Mouse (Mus musculus) neural tube, embryonic 12.5 days (tissue): Measurements from ENCODE around the gene Sox6. TPM values are rescaled to one million over a fixed set of nuclear protein-coding genes. Genes with fewer than 3 reads are reported as not detected.

Experiments used
- ATAC-seq: fragments of 200-750 bp; cut with Nextera tagmentation; 2 replicates; pipeline ENCODE4 v1.8.0; 2017; ENCODE audit warnings: low read depth, mild to moderate bottlenecking, moderate TSS enrichment, moderate library complexity; ENCODE audit not compliant: low FRiP score
- H3K27ac ChIP-seq: fragments of 300-500 bp; sonication (generic); 2 replicates; pipeline ENCODE4 v1.5.1; 2016
- H3K27me3 ChIP-seq: fragments of 300-500 bp; sonication (generic); replicated peaks from 2 replicates; pipeline ENCODE4 v1.6.1; 2016; ENCODE audit warnings: mild to moderate bottlenecking
- H3K36me3 ChIP-seq: fragments of 300-500 bp; sonication (generic); 2 replicates; pipeline ENCODE4 v1.6.1; 2016; ENCODE audit warnings: mild to moderate bottlenecking
- H3K4me1 ChIP-seq: fragments of 300-500 bp; sonication (generic); 2 replicates; pipeline ENCODE4 v1.6.1; 2016
- H3K4me2 ChIP-seq: fragments of 300-500 bp; sonication (generic); replicated peaks from 2 replicates; pipeline ENCODE4 v1.6.1; 2016; ENCODE audit warnings: mild to moderate bottlenecking
- H3K4me3 ChIP-seq: fragments of 300-500 bp; sonication (generic); 2 replicates; pipeline ENCODE4 v1.5.1; 2016
- H3K9ac ChIP-seq: fragments of 300-500 bp; sonication (generic); 2 replicates; pipeline ENCODE4 v1.6.1; 2016; ENCODE audit warnings: mild to moderate bottlenecking
- H3K9me3 ChIP-seq: fragments of 300-500 bp; sonication (generic); 2 replicates; pipeline ENCODE4 v1.6.1; 2016; ENCODE audit warnings: mild to moderate bottlenecking
- WGBS: fragments of 180-500 bp; shearing (Covaris S2); methylation state at CpG from one replicate; pipeline ENCODE4 v1.1.7; 2016; 5-methylcytosine and 5-hydroxymethylcytosine counted together
- polyA plus RNA-seq: library from polyadenylated mRNA; unstranded; fragments of >200 nt; fragmentation: Nextera tagmentation; extraction: Ambion mirVana; gene quantifications from 2 replicates; pipeline ENCODE4 v1.2.1, GENCODE M21; 2016

Sox6 gene
- polyA plus RNA-seq, 1 experiment from 2014 or later = 74.2 TPM

GRCm38 (mm10) chr7:115844431-115844830 is 194.2 kb downstream of the Sox6 start:
- WGBS = 94% methylated on average over 6 of the region's 6 CpGs
- Histone ChIP-seq H3K27me3 (no peaks in the 10 kb centered on the region), H3K4me3 (no peak overlapping the region), H3K36me3 (no peaks in the 10 kb centered on the region), H3K4me1 (no peaks in the 10 kb centered on the region), H3K4me2 (no peak overlapping the region), H3K9ac (no peak overlapping the region), H3K27ac (no peak overlapping the region), H3K9me3 (no peaks in the 10 kb centered on the region)
- ATAC-seq = no peak

DNA sequence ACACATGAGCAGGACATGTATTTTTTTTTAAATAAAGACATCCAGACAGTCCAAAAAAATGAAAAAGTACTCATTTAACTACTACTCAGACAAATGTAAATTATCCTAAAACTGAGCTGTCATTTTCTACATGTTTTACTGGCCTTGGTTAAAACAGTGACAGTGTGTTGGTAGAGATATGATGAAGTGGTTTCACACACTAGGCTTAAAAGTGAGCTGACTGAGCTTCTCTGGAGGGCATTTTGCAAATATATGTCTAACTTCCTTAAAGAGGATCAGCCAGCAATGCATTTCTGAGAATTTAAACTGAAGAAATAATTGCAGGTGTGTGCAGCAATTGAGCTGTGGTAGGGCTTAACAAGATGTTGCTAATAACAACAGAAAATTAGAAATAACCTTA is 196.3 kb downstream of the Sox6 start:
- Histone ChIP-seq H3K9ac (no peak overlapping the region), H3K9me3 (no peaks in the 10 kb centered on the region), H3K27ac (no peak overlapping the region), H3K4me1 (no peaks in the 10 kb centered on the region), H3K4me2 (no peak overlapping the region), H3K4me3 (no peak overlapping the region), H3K27me3 (no peaks in the 10 kb centered on the region), H3K36me3 (no peaks in the 10 kb centered on the region)
- ATAC-seq = no peak

DNA sequence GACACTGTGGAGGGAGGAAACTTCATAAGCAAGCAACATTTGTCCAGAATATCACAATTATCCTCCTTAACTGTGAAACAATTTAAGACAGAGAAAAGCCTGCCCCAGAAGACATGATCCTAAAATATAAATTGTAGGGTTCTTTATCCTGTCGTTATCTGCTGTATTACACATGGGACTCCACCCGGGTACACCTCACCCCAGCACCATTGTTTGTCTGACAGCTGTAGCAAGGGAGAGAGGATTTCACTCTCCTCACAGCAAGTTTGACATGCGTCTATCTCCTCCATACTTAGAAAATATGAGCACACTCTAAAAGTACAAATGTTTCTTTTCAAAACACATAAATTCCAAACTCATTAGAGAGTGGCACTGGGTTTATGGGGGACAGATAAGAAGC is 198.0 kb downstream of the Sox6 start:
- H3K27ac ChIP-seq = no peak overlapping the region
- H3K36me3 ChIP-seq = no peaks in the 10 kb centered on the region
- no peak overlapping the region for H3K9ac ChIP-seq
- H3K4me1 ChIP-seq = no peaks in the 10 kb centered on the region
- H3K4me3 ChIP-seq = no peak overlapping the region
- WGBS = 70% methylated on average over 3 of the region's 3 CpGs
- no peak for ATAC-seq
- H3K27me3 ChIP-seq = no peaks in the 10 kb centered on the region
- H3K4me2 ChIP-seq = no peak overlapping the region
- no peaks in the 10 kb centered on the region for H3K9me3 ChIP-seq

- H3K27ac ChIP-seq = no peak overlapping the region
- no peaks in the 10 kb centered on the region for H3K9me3 ChIP-seq
- no peak overlapping the region for H3K9ac ChIP-seq
- H3K27me3 ChIP-seq = no peaks in the 10 kb centered on the region
- no peak for ATAC-seq
- no peaks in the 10 kb centered on the region for H3K36me3 ChIP-seq
- WGBS = 80% methylated on average over 3 of the region's 3 CpGs
- H3K4me3 ChIP-seq = no peak overlapping the region
- no peak overlapping the region for H3K4me2 ChIP-seq
- H3K4me1 ChIP-seq = peaks cover 13% of the 10 kb centered on the region
These were observed 203.6 kb downstream of the Sox6 start for GRCm38 (mm10) chr7:115835005-115835404.

DNA sequence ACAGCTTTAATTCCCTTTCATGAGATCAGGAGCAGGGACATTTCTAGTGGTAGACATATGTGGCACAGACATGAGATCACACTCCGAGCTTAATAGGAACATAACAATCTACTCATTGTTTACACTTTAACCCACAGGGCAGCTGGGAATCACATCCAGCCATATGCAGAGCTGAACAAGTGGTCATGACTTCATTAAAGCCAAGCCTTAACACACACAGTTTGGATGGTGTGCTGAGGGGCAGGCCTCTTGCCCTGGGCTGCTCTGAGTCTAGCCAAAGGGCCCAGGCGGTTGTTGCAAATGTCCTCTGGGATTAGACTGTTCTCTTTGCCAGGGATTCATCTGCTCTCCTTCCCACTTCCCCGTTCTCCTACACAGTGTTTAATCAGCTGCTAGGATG is 204.9 kb downstream of the Sox6 start:
- Histone ChIP-seq H3K4me3 (no peak overlapping the region), H3K36me3 (no peaks in the 10 kb centered on the region), H3K9ac (no peak overlapping the region), H3K4me1 (peaks cover 17% of the 10 kb centered on the region), H3K27me3 (no peaks in the 10 kb centered on the region), H3K9me3 (no peaks in the 10 kb centered on the region), H3K27ac (no peak overlapping the region), H3K4me2 (no peak overlapping the region)
- ATAC-seq = no peak
- 39% methylated on average over 3 of the region's 3 CpGs for WGBS

DNA sequence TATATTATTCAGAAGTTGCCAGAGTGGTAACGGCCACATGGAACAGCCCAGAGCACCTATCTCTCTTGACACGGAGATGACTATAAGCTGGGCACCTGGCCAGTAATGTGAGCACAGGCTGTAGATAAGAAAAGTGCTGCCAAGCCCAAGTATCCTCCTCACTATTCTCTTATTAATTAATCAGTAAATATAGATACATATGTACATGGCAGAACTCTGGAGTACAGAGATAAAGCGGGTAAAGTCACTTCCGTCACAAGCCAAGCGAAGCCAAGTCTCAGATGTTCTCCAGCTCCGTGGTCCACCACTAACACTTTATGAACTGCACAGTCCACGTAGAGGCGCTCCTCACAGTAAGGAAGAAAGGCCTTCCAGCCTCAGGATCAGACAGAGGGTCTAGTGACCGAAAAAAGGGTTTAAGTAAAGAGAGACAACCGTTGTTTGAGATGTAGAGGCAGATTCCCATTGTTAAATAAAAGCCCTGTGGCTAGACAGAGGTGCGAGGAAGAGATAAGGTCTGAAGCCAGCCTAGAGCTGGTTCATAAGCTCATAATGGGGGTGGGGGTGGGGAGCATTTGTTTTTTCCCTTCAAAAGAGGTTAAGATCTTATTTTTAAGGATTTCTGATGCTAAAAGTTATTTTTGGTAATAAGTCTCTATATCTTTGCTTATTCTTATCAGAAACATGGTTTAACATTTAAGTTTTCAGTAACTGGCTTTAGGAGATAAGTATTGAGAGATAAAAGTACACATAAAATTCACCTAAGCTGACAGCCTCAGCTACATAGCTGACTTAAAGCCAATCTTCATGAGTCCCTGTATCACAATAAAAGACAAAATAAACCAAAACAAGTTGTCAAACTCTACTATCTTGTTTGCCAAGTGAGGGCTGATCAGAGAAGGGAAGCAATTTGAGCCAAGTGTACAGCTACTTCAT is 207.4 kb downstream of the Sox6 start:
- Histone ChIP-seq H3K36me3 (no peaks in the 10 kb centered on the region), H3K27ac (no peak overlapping the region), H3K27me3 (no peaks in the 10 kb centered on the region), H3K4me3 (no peak overlapping the region), H3K4me2 (no peak overlapping the region), H3K9ac (no peak overlapping the region), H3K9me3 (no peaks in the 10 kb centered on the region), H3K4me1 (peaks cover 32% of the 10 kb centered on the region)
- no peak for ATAC-seq
- 81% methylated on average over 11 of the region's 11 CpGs for WGBS

GRCm38 (mm10) chr7:115830366-115830765 is 208.2 kb downstream of the Sox6 start:
- 16% methylated on average over 10 of the region's 10 CpGs for WGBS
- Histone ChIP-seq H3K4me2 (peak overlapping the region; percentile 30; the same call in 1 of the 2 replicates), H3K27ac (no peak overlapping the region), H3K9ac (no peak overlapping the region), H3K4me1 (peaks cover 40% of the 10 kb centered on the region), H3K9me3 (no peaks in the 10 kb centered on the region), H3K36me3 (no peaks in the 10 kb centered on the region), H3K27me3 (no peaks in the 10 kb centered on the region), H3K4me3 (no peak overlapping the region)
- ATAC-seq = no peak

- no peak for ATAC-seq
- no peak overlapping the region for H3K4me3 ChIP-seq
- no peak overlapping the region for H3K9ac ChIP-seq
- no peaks in the 10 kb centered on the region for H3K36me3 ChIP-seq
- no peak overlapping the region for H3K27ac ChIP-seq
- peaks cover 46% of the 10 kb centered on the region for H3K4me1 ChIP-seq
- 12% methylated on average over 4 of the region's 4 CpGs for WGBS
- no peak overlapping the region for H3K4me2 ChIP-seq
- no peaks in the 10 kb centered on the region for H3K27me3 ChIP-seq
- no peaks in the 10 kb centered on the region for H3K9me3 ChIP-seq
These were observed 208.8 kb downstream of the Sox6 start for GRCm38 (mm10) chr7:115829756-115830155.

DNA sequence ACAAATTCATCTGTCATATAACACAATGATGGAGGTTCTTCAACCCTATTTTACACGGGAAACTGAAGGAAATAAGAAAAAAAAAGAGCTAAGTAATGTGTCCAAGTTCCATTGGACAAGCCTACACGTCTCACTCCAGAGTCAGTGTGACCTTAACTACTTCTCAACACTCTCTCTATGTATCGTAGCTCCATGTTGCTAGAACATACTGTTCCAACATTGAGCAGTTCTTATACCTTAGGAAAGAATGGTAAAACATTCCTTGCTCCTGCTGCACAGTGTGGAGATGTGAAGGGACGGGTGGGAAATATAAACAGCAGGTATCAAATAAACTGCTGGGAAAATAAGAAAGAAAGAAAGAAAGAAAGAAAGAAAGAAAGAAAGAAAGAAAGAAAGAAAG is 209.3 kb downstream of the Sox6 start:
- WGBS = 78% methylated on average over 4 of the region's 4 CpGs
- ATAC-seq = no peak
- no peaks in the 10 kb centered on the region for H3K9me3 ChIP-seq
- H3K9ac ChIP-seq = no peak overlapping the region
- no peaks in the 10 kb centered on the region for H3K36me3 ChIP-seq
- no peak overlapping the region for H3K4me3 ChIP-seq
- no peak overlapping the region for H3K4me2 ChIP-seq
- no peaks in the 10 kb centered on the region for H3K27me3 ChIP-seq
- H3K27ac ChIP-seq = no peak overlapping the region
- peaks cover 51% of the 10 kb centered on the region for H3K4me1 ChIP-seq

GRCm38 (mm10) chr7:115825295-115825694 is 213.3 kb downstream of the Sox6 start:
- Histone ChIP-seq H3K4me3 (no peak overlapping the region), H3K9ac (no peak overlapping the region), H3K4me1 (peaks cover 42% of the 10 kb centered on the region), H3K4me2 (no peak overlapping the region; the same call in 1 of the 2 replicates), H3K27me3 (no peaks in the 10 kb centered on the region), H3K27ac (no peak overlapping the region), H3K36me3 (no peaks in the 10 kb centered on the region; the same call in none of the 2 replicates), H3K9me3 (no peaks in the 10 kb centered on the region)
- no peak for ATAC-seq
- WGBS = 43% methylated on average over 3 of the region's 3 CpGs

DNA sequence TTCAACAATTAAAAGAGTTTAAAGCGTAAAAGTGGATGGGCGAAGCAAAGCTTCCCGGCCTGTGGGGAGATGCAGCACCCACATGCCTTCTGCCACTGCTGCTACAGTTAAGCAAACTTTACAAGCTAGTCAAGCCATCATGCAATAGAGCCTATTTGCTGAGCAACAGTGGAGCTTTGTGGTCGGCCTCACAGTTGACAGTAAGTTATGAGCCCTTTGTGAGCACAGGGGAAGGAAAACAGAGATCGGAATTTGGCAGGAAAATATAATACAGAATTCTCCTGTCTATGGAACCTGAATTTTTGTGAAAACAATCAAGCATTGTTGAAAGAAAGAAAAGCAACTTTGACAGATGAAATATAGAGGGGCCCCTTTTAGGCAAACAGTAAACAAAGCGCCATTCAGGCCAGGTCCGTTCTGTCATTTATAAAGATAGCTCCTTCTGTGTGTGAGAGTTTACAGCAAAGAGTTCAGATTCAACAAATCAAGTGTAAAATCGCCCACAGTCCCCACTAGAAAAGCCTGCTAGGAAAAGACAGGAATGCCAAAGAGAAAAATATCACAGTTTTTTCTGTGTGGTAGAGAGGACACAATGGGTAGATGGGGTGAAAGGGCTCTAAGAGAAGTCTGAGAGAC is 213.9 kb downstream of the Sox6 start:
- H3K9me3 ChIP-seq = no peaks in the 10 kb centered on the region
- peak overlapping the region; percentile 37; the same call in 1 of the 2 replicates for H3K27ac ChIP-seq
- 13% methylated on average over 8 of the region's 8 CpGs for WGBS
- peaks cover 37% of the 10 kb centered on the region for H3K4me1 ChIP-seq
- H3K4me2 ChIP-seq = peak overlapping the region; percentile 53
- no peaks in the 10 kb centered on the region; the same call in none of the 2 replicates for H3K36me3 ChIP-seq
- H3K9ac ChIP-seq = no peak overlapping the region
- no peak overlapping the region for H3K4me3 ChIP-seq
- ATAC-seq = peak; percentile 73
- H3K27me3 ChIP-seq = no peaks in the 10 kb centered on the region

- Histone ChIP-seq H3K4me2 (no peak overlapping the region), H3K4me3 (no peak overlapping the region), H3K27me3 (no peaks in the 10 kb centered on the region), H3K9me3 (no peaks in the 10 kb centered on the region), H3K27ac (no peak overlapping the region), H3K9ac (no peak overlapping the region), H3K36me3 (no peaks in the 10 kb centered on the region; the same call in none of the 2 replicates), H3K4me1 (peaks cover under 1% of the 10 kb centered on the region; the same call in 1 of the 2 replicates)
- WGBS = 84% methylated on average over 1 of the region's 1 CpGs
- ATAC-seq = no peak
These were observed 219.5 kb downstream of the Sox6 start for GRCm38 (mm10) chr7:115819136-115819535.
